Mouse (Mus musculus) heart, postnatal 4 days (tissue): ENCODE measurements around the gene Nhsl1. TPM values are rescaled to one million over a fixed set of nuclear protein-coding genes. Genes with fewer than 3 reads are reported as not detected.
"Not testable (repeated sequence)": the region's sequence is repeated elsewhere in the genome, so short reads cannot be mapped to it uniquely, and the experiment has no call there.

ENCODE experiments used
- DNase-seq: peaks from one replicate; pipeline ENCODE4 v3.0.0; 2021
- total RNA-seq, 2 experiments: library from RNA; stranded (reverse); gene quantifications; 2 replicates each; pipeline ENCODE4 v1.2.3; 2021

Nhsl1 gene
- total RNA-seq, 2 experiments from 2014 or later: 29.3 to 37.9 TPM

DNA sequence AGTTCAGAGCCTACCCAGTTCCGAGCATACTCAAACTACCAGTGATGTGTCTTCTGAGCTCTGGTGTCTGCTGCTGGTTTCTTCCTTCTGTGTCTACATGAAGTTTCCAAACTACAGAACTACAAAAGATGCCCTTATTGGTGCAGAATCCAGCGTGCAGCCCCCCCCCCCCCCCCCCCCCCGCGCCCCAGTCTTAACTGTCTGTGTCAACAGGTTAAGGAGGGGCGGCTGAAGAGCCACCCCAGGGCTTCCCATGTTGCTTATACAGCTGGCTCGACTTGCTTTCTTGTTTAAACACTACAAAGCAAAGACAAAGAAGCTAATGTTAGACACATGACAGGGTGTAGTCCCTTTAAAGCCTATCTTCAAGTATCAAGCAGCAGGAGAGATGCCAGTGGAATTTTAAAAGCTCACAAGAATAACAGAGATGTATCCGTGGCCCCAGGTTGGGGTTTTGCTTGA lies 127.6 kb downstream of the Nhsl1 start:
- DNase-seq: no peak

DNA sequence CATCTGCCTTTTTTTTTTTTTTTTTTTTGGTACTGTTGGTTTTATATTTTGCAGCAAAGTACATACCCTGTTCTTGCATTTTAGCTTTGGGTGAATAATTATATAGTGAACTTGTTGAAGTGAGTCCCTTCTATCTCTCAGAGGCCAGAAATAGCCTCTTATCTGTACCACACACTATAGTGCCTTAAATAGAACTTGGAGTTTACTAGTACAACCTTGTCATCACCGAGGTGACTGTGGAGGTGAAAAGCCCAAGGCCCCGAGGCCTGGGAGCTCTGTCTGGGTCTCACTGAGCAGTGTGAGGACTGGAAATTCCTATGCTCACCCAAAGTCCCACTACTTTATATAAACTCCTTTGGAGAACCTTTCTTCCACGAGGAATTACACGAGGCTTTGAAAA lies 128.5 kb downstream of the Nhsl1 start:
- peak; percentile 48 for DNase-seq

DNA sequence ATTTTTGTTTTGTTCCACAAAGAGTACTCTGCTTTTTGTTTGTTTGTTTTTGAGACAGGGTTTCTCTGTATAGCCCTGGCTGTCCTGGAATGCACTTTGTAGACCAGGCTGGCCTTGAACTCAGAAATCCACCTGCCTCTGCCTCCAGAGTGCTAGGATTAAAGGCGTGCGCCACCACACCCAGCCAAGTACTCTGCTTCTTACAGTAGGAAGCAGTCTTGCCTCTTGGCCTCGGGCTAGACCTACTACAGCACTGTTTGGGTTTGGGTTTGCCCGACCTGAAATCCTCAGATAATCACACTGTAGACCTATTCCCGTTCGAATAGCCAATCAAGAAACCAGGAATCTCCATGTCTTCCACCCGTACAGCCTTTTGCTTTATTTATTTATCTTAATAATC lies 130.1 kb downstream of the Nhsl1 start:
- not testable (repeated sequence) for DNase-seq

DNA sequence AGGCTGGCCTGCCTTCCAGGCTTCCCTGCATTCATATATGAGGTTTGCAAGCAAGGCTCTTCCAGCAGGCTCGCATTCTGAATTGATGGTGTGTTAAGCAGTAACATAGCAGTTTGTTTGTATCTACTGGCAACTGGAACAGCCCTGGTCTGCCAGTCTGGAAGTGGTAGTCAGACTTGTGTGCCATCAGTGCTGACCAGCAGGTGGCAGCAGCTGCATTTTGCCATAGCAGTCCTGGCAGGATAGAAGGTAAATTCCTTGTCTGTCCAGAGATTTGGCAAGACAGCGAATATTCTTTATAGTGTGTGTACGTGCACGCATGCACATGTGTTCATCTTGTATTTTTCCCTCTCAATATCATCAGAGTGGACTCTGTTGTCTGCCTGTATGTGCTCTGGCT lies 134.6 kb downstream of the Nhsl1 start:
- DNase-seq: peak; percentile 90

DNA sequence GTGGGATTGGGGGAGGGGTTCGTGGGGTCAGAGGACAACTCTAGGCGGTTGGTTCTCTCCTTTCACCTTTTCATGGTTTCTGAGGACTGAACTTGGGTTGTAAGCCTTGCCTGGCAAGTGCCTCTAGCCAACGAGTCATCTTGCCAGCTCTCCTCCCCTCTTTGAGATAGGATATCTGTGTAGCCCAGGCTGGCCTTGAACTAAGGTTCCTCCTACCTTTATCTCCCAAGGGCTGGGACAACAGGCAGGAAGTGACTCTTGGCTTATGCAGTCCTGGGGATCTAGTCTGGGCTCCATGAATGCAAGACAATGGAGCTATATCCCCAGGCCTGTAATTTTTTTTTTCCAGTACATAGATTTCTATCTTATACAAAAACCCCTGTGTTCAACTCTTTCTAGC lies 135.4 kb downstream of the Nhsl1 start:
- no peak for DNase-seq

DNA sequence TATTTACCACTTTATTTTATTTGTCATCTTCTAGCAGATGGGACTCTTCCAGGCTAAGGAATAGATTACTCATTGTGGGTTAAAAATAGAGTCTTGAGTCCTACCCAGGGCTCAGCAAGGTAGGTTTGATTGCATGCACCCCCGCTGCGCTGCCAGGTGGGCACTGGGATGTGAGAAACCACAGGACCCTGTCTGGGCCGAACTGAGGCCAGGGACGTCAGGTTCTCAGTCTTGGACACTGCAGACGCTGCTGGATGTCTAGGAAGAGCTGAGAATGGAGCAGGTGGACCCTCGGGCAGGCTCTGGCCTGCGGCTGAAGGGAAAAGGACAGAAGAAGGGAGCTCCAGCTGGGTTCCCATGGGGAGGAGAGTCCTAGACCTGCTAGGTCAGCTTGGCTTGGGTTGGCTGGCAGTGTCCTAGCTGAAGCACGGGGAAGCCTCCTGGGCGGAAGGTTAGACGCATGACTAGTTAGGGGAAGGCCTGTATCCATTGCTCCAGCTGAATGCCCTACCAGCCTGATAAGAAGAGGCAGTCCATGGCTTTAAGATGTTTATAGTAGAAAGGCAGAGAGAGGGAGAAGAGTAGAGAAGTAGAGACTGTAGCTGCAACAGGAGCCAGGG lies 136.6 kb downstream of the Nhsl1 start:
- DNase-seq: no peak

DNA sequence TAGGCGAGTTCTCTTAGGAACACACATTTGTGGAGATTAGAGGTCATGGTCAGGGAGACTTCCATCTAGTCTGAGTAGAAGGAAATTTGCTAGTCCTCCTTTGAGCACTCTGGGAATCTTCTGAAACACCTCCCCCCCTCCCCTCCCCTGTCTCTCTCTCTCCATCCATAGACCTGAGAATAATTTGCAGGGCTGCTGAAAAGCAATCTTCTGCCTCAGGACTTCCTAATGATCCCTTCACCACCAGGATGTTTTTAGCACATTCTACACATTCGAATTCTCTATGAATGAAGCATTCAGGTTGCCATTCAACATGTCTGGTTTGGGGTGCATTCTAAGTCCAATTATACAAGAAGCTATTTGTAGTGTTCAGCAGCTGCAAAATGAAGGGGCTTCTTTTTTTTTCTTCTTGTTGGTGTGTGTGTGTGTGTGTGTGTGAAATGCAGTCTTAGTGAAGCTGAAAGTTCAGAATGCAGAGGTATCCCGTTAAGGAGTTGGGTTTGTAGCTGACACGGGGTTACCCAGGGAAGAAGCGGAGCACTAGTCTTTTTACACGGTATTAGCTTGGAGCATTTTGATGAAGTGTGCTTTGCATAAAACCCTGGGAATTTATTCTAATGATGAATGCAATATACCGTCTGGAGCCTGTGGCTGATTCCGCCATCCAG lies 139.2 kb downstream of the Nhsl1 start:
- no peak for DNase-seq

DNA sequence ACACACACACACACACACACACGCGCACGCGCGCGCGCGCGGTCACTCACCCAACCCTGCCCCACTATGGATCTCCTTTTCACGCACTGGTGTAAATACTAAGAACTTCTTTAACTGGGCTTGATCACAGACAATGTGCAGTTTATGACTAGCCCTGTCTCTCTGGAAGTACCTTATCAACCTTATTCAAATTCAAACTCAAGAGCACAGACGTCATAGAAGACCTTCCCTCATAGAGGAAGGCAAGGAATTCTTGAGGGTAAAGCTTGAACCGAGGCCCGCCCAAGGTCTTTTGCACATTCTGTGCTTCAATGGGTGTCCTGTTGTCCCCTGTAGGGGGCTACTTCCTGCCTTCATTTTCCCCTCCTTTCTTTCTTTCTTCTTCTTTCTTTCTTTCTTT lies 142.6 kb downstream of the Nhsl1 start:
- no peak for DNase-seq

DNA sequence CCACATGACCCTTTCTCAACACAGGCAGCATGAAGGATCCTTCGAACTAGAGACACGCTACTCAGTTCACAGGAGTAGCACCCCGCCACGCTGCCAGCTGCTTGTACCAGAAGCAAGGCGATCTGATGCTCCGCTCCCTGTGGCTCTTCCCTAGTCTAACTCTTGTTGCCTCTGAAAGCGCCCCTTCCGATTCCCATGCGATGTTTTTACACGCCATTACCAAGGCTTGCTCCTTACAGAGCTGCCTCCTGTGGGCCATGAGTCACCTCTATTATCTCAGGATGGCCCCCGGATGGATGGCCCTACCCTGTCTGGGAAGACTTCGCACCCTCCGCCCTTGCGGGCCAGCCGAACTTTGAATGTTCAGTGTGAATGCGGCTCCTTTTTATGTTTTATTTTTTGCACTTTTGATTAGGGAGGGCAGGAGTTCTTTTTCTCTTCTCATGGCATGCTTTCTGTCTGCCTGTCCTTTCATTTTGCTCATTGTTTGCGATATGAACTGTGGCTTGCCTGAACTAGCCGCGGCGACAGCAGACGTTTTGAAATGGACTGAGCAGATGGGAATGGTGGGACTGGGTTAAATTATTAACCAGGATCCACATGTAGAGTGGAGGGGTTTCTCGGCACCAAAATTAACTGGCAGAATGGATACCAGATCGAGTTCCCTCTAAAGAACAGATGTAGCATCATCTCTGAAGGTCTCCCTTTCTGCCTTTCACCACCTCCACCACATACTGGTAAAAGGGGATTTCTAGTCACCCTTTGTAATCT lies 144.5 kb downstream of the Nhsl1 start:
- no peak for DNase-seq

DNA sequence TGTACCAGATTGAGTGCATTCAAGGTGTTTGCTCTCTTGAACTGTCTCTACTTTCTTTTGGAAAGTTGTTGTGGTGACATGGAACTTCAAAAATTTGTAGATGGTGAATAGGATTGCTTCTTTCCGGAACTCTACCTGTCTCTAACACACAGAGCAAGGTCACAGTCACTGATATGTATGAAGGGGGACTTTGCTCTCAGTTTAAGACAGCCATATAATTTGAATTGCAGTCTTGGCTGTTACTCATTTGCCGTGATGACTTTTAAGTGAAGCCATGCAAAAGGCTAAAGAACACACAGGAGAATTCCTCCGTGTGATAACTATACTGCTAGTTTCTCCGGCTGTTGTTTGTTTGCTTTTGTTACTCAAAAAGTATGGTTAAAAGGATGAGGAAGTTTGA lies 149.6 kb downstream of the Nhsl1 start:
- DNase-seq: no peak

DNA sequence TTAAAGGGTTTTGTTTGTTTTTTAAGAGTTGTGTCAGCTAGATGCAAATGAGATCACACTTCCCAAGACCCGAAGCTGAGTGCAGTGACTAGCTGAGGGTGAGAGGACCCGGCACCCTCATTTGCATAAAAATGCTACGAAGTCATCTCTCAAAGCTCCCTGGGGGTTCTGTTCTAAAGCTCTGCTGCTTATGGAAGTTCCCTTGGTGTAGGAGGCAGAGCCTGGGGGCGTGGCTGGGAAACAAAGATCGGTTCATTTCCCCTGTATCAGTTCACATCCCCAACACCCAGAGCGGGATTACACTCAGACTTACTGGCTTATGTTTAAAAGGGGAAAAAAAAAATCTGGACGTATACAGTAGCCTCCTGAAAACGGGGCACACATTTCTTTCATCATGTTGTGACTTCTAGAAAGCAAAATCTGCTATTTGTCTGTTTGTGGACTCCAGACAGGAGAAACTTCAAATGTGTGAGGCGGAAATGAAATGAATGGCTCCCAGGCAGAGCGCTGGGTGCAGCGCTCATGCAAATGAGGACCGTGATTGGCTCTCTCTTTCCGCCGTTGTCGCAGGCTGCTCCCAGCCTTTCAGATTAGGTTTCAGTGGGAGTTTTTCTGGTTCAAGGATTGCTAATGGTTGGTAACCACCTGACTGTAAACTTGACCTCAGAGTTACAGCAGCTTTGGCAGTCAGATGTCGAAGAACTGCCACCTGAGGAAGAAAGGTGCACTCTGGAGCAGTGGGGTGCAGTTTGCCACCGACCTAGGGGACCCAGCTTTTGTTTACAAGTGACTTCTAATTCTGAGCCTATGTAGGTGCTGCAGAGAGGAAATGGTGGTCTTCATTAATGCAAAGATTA lies 150.7 kb downstream of the Nhsl1 start:
- DNase-seq: no peak

DNA sequence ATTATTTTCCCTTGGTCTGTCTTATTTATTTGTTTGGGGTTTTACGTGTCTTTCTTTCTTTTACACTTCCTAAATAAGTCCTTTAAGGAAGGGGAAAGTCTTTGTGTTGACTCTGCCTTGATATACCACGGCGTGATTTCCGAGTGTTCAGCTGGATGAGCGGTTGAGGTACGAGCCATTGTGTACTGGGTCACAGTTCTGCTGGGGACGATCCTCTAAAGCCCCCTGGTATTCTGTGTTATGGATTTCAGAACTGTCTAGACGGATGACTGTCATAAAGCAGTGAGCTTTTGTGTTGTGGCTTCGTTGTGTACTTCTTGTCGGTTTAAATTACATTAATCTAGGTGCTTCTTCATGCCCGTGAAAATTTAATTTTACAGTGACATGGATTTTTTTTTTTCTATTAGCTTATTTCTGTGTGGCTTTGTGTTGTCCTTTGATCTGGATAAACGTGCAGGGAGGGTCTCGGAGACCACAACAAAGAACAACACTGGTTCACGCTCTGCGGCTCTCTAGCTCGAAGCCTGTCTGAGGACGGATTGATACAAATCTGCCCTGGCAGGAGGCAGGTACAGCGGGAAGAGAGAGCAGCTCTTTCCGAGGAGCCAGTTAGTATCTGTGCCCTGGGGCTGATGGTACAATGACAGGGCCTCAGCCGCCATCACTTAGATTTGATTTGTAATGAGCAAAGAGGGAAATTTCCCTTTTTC lies 151.7 kb downstream of the Nhsl1 start:
- no peak for DNase-seq

DNA sequence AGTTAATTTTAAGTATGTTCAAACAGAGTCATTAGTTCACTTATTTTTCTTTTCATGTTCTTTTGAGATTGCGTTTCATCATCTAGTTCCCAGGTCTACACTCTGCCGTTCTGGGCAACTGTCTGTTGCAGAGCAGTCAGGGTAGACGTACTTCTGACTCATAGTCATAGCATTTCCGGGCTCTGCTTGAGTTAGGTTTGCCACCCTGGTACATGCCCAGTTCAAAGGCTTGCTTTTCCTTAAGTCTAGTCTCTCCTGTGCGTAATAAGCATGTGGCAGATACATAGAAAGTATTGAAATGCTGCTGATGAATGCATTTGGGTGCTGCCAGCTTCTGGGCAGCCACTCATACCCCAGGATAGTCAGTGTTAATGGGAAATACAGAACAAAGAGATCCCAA lies 152.9 kb downstream of the Nhsl1 start:
- DNase-seq: no peak

DNA sequence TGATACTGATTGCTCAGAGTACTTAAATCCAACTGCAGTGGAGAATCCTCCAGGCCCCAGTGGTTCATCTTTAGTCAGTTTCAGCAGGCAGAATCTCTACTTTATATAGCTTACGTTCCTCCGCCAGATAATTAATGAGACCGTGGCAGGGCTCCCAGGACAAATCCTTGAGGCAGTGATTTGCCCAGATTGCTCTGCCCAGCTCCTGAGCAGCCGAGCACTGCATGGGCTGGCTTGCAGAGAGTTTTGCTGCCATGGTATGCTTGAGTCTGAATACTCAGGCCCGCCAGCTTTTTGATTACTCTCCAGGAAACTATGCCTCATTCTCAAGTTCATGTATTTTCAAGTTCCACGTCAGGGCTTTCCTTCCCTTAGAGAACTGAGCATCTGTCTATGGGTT lies 156.3 kb downstream of the Nhsl1 start:
- no peak for DNase-seq

DNA sequence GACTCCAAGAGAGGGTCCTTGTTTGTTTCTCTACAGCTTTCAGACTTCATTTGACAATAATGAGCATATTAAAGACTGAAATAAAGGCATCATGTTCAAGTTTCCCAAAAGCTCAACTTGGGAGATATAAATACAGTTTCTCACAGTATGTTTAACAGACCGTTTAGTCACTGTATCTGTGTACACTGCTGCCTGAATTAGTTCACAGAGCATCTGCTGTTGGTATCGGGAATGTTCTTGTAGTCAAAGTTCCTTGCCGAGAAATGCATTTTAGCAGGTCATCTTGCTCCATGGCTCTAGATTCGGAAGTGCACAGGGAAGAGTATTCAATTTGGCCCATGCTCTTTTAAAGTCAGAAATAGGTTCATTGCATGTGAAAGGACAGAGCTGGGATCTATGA lies 159.5 kb downstream of the Nhsl1 start:
- DNase-seq: no peak

DNA sequence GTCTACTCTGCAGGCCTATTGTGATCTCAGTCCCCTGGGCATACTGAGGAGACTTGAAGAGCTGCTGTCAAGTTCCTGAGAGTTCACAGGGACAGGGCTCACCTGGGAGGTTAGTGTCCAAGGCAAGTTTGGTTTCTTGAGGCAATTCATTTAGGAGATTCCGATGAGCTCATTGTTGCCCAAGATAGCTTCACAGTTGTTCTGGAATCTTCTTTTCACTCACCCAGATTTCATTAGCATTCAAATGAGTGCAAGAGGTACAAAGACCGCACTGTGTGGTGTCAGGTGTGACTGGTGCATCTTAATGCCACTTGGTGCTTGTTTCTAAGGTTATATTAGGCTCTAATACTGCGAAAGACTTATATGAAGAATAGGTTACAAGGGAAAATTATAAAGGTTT lies 160.5 kb downstream of the Nhsl1 start:
- DNase-seq: no peak

DNA sequence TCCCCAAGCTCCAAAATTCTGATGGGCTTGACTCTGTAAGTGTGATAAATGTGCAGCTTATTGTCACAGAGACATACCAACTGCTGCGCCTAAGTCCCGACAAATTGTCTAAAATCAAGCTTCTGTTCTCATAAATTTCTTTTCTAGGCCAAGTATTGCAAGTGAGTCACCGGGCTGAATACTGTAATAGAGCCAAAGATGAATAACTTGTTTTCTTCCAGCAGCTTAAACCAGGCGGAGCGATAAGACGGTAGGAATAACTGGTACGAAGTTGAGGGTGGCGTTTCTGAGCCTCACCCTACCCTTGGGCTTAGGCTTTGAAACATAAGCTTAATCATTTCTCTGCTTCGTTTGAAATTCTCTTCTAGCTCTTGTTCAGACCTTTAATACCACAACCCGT lies 162.1 kb downstream of the Nhsl1 start:
- no peak for DNase-seq

DNA sequence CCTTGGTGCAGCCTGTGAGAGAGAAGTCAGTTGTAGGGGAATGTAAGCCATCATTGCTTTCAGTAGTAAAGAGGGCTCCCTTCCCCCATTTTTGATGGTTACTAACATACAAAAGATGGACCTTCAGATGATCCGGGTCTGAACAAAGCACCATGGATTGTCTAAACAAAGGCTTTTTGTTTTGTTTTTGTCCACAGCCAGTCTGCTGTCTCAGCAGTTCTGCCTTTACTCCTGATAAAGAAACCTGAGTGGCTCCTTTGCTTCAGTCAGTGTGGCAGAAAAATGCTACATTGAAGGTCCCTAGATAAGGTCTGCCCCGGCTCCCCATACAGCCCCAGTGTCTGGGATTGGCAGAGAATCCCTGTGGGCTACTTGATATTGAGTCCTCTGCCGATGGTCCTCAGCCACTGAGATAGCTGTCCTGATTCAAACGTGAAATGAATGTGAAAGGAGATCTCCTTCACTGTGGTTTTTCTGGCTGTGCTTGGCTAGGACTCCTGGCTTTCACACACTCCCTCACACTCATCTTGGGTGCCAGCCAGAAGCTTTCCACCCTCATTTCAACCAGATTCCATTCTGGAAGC lies 163.9 kb downstream of the Nhsl1 start:
- peak; percentile 64 for DNase-seq

DNA sequence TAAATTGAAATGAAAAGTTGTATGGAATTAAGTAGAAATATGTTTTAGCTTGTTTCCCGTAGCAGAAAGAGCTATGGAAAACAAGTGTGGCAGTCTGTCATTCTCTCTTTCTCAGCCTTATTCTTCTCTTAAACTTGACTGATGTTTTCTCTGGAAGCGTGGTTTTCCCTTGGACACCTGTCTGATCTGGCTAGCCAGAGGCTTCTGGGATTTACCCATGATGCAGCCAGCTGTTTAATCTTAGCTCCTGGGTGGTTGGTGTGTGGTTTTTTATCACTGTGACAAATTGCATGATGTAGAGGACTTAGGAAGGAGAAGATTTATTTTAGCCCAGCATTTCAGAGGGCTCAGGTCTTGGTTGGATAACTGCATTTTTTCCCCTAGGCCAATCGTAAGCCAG lies 164.9 kb downstream of the Nhsl1 start:
- no peak for DNase-seq

DNA sequence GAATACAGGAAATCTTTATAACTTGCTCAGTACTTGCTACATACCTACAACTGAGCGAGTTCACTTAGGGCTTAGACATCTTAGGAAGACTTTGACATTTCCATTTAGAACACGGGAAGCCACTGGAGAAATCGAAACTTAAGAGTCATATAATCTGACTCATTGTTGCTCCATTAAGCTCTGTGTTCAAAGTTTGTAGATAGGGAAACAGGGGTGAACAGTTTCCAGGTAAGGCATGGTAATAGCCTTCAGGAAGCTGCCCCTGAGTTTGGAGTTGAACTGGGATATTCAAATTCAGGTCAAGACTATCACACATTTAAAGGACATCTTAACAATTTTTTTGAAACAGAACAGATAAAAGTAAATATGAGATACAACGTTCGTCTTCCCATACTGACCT lies 165.9 kb downstream of the Nhsl1 start:
- no peak for DNase-seq

DNA sequence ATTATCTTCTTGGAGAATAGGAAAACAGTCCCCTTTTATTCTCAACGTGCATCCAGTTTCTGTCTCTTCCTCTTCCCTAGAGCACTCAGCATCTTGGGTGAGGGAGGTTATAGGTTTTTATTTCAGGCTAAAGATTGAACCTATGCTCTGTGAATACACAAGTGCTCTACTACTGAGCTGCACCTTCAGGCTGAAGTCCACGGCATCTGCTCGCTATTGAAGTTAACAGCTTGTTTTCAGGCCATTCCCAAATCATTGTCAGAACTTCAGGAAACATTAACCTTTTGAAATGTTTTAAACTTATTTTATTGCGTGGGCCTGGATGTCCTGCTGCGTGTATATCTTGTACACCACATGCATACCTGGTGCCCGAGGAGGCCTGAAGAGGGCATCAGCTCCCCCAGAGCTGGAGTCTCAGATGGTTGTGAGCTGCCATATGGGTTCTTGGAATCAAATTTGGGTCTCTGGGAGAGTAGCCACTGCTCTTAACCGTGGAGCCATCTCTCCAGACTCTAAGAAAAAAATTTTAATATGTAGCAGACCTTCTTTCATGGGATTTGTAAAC lies 169.5 kb downstream of the Nhsl1 start:
- no peak for DNase-seq
